Mouse (Mus musculus) ES-Bruce4 (cell line): ENCODE results near the gene Rbm44. TPM values are rescaled to one million over a fixed set of nuclear protein-coding genes. Genes with fewer than 3 reads are reported as not detected.
A peak's percentile ranks its signal among the peaks of the same experiment; 100 is the strongest.

Source experiments
- H3K27ac ChIP-seq: 2 replicates; pipeline ENCODE4 v1.5.1; 2012; ENCODE audit warnings: low read length, inconsistent platforms; ENCODE audit not compliant: insufficient read depth
- H3K27me3 ChIP-seq: 2 replicates; pipeline ENCODE4 v1.6.1; 2012; ENCODE audit warnings: mild to moderate bottlenecking, low read length, inconsistent platforms; ENCODE audit not compliant: control insufficient read depth, poor library complexity, insufficient read depth, severe bottlenecking
- H3K36me3 ChIP-seq: 2 replicates; pipeline ENCODE4 v1.6.1; 2012; ENCODE audit warnings: inconsistent platforms, mild to moderate bottlenecking, low read length, moderate library complexity; ENCODE audit not compliant: control insufficient read depth, poor library complexity, insufficient read depth, severe bottlenecking
- H3K4me1 ChIP-seq: one replicate; pipeline ENCODE4 v1.8.1; 2011; ENCODE audit warnings: low read length; ENCODE audit not compliant: control insufficient read depth, insufficient read depth
- H3K4me3 ChIP-seq: 2 replicates; pipeline ENCODE4 v1.5.1; 2011; ENCODE audit warnings: low read depth, mild to moderate bottlenecking, low read length
- H3K9ac ChIP-seq: 2 replicates; pipeline ENCODE4 v1.6.1; 2012; ENCODE audit warnings: low read depth, mild to moderate bottlenecking, inconsistent platforms; ENCODE audit not compliant: poor library complexity, severe bottlenecking
- H3K9me3 ChIP-seq: replicated peaks from 2 replicates; pipeline ENCODE4 v1.6.1; 2012; ENCODE audit warnings: mild to moderate bottlenecking, low read length, inconsistent platforms; ENCODE audit not compliant: control insufficient read depth, poor library complexity, insufficient read depth, severe bottlenecking
- CTCF ChIP-seq: IDR thresholded peaks from one replicate; pipeline ENCODE4 v1.8.1; 2011; ENCODE audit warnings: low read depth, low read length
- EP300 ChIP-seq: IDR thresholded peaks from 2 replicates; pipeline ENCODE4 v1.6.1; 2011; ENCODE audit warnings: low read depth, low read length; ENCODE audit not compliant: insufficient read depth
- POLR2A ChIP-seq: IDR thresholded peaks from one replicate; pipeline ENCODE4 v1.8.1; 2011; ENCODE audit warnings: low read length; ENCODE audit not compliant: insufficient read depth
- polyA plus RNA-seq: library from polyadenylated mRNA; stranded (reverse); fragments of >200 nt; gene quantifications from 2 replicates; pipeline ENCODE4 v1.2.4, GENCODE M21; 2011; ENCODE audit warnings: low read depth; ENCODE audit not compliant: missing spikeins, insufficient read depth, insufficient read length

Gene Rbm44
- polyA plus RNA-seq, 1 experiment = 11.9 TPM

GRCm38 (mm10) chr1:91101709-91102440 is 43.0 kb upstream of the Rbm44 start:
- H3K9me3 ChIP-seq = no peaks in the 10 kb centered on the region
- H3K36me3 ChIP-seq = no peaks in the 10 kb centered on the region
- peaks cover 3% of the 10 kb centered on the region for H3K4me1 ChIP-seq
- H3K4me3 ChIP-seq = no peak overlapping the region
- no peaks in the 10 kb centered on the region for H3K27me3 ChIP-seq
- H3K27ac ChIP-seq = no peak overlapping the region
- TF ChIP-seq POLR2A (no peak), EP300 (no peak), CTCF (no peak)
- no peak overlapping the region for H3K9ac ChIP-seq

GRCm38 (mm10) chr1:91103366-91103983 is 41.4 kb upstream of the Rbm44 start:
- no peak for TF ChIP-seq EP300
- Histone ChIP-seq H3K9me3 (no peaks in the 10 kb centered on the region), H3K27me3 (no peaks in the 10 kb centered on the region), H3K27ac (no peak overlapping the region), H3K4me3 (no peak overlapping the region), H3K4me1 (no peaks in the 10 kb centered on the region), H3K36me3 (no peaks in the 10 kb centered on the region), H3K9ac (no peak overlapping the region)

GRCm38 (mm10) chr1:91107548-91107947 is 37.3 kb upstream of the Rbm44 start:
- TF ChIP-seq CTCF (peak; percentile 39), POLR2A (no peak), EP300 (no peak)
- H3K9ac ChIP-seq = no peak overlapping the region
- no peak overlapping the region for H3K27ac ChIP-seq
- H3K27me3 ChIP-seq = no peaks in the 10 kb centered on the region
- no peaks in the 10 kb centered on the region for H3K9me3 ChIP-seq
- H3K4me1 ChIP-seq = no peaks in the 10 kb centered on the region
- H3K36me3 ChIP-seq = peaks cover 5% of the 10 kb centered on the region; the same call in 1 of the 2 replicates
- H3K4me3 ChIP-seq = no peak overlapping the region

GRCm38 (mm10) chr1:91109302-91109701 is 35.6 kb upstream of the Rbm44 start:
- Histone ChIP-seq H3K36me3 (peaks cover 5% of the 10 kb centered on the region; the same call in 1 of the 2 replicates), H3K4me3 (no peak overlapping the region)

GRCm38 (mm10) chr1:91112171-91112570 is 32.7 kb upstream of the Rbm44 start:
- Histone ChIP-seq H3K27me3 (no peaks in the 10 kb centered on the region), H3K4me1 (no peaks in the 10 kb centered on the region), H3K27ac (no peak overlapping the region), H3K9ac (no peak overlapping the region), H3K4me3 (no peak overlapping the region), H3K36me3 (peaks cover 5% of the 10 kb centered on the region; the same call in 1 of the 2 replicates), H3K9me3 (no peaks in the 10 kb centered on the region)
- TF ChIP-seq POLR2A (no peak), CTCF (no peak), EP300 (no peak)

More at GRCm38 (mm10) chr1:91109302-91109701, 35.6 kb upstream of the Rbm44 start:
- Histone ChIP-seq H3K4me1 (no peaks in the 10 kb centered on the region), H3K9me3 (no peaks in the 10 kb centered on the region), H3K27me3 (no peaks in the 10 kb centered on the region), H3K27ac (no peak overlapping the region), H3K9ac (no peak overlapping the region)
- TF ChIP-seq POLR2A = no peak

GRCm38 (mm10) chr1:91112606-91113005 is 32.3 kb upstream of the Rbm44 start:
- no peak overlapping the region for H3K4me3 ChIP-seq
- no peak overlapping the region for H3K27ac ChIP-seq
- TF ChIP-seq CTCF = no peak
- TF ChIP-seq EP300 = no peak
- no peak for TF ChIP-seq POLR2A
- no peaks in the 10 kb centered on the region for H3K27me3 ChIP-seq
- H3K9me3 ChIP-seq = no peaks in the 10 kb centered on the region
- H3K9ac ChIP-seq = no peak overlapping the region
- peaks cover 5% of the 10 kb centered on the region; the same call in 1 of the 2 replicates for H3K36me3 ChIP-seq
- no peaks in the 10 kb centered on the region for H3K4me1 ChIP-seq
